Mouse (Mus musculus): ENCODE measurements around the gene Plcb4.

DNA sequence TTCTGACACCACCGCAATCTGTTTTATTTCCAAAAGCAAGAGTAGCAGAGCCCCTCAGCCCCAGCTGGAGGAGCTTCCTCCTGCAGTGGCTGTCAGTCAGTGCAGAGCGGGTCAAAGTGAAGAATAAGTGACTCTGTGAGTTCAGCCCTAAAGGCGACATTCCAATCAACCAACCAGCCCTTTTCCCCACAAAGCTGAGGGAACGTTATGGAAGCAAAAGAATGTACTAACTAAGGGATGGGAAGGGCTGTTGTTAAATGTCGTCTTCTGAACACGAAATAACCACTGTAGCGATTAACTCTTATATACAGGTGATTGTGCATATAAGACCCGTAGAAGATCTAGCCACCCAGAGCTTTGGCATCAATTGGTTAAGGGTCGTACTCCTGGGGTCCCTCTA lies 214.3 kb downstream of the Plcb4 start:
- TF ChIP-seq CTCF (IDR thresholded peaks at IDR 0.05) (no peak), EP300 (IDR thresholded peaks at IDR 0.05) (no peak)

All from lung, postnatal 0 days (tissue).